Mouse (Mus musculus) CD4-positive naive resting alpha-beta T cell, adult 57 days (primary cell): ENCODE results near the gene Gm42906. TPM values are rescaled to one million over a fixed set of nuclear protein-coding genes. Genes with fewer than 3 reads are reported as not detected.

ENCODE experiments used
- total RNA-seq: library from RNA; stranded (reverse); gene quantifications from one replicate; pipeline ENCODE4 v1.2.4, GENCODE M21; 2023

The Gm42906 gene
- total RNA-seq, result not detected

GRCm38 (mm10) chr5:151428113-151428756, at the start of gene Gm42906:
TSS of gene Gm42906 (minus strand) at chr5:151428163.

GRCm38 (mm10) chr5:151233400-151234031, 194.4 kb downstream of the Gm42906 start, which contains the start of gene Stard13:
TSS of gene Stard13 (minus strand) at chr5:151233836.

Other genes with a start within 250 kb of the Gm42906 start
- gene Stard13, start 194.3 kb downstream of the Gm42906 start, total RNA-seq, result not detected
- not detected for gene Vmn2r18, start 177.9 kb upstream of the Gm42906 start, total RNA-seq
- gene Rfc3, start 223.1 kb upstream of the Gm42906 start, total RNA-seq, result 19.1 TPM